Mouse (Mus musculus) lung, adult 2 months (tissue): ENCODE data around the gene Atg4c.

Experiments
- CTCF ChIP-seq: fragments of 200-500 bp; IDR thresholded peaks from 2 replicates; pipeline ENCODE4 v1.5.1; 2011; ENCODE audit warnings: mild to moderate bottlenecking, low read length, control low read depth; ENCODE audit not compliant: insufficient read depth
- POLR2A ChIP-seq: fragments of 200-500 bp; IDR thresholded peaks from 2 replicates; pipeline ENCODE4 v1.6.1; 2011; ENCODE audit warnings: low read depth, mild to moderate bottlenecking, control low read depth, low read length, borderline replicate concordance; ENCODE audit errors: extremely low read depth

DNA sequence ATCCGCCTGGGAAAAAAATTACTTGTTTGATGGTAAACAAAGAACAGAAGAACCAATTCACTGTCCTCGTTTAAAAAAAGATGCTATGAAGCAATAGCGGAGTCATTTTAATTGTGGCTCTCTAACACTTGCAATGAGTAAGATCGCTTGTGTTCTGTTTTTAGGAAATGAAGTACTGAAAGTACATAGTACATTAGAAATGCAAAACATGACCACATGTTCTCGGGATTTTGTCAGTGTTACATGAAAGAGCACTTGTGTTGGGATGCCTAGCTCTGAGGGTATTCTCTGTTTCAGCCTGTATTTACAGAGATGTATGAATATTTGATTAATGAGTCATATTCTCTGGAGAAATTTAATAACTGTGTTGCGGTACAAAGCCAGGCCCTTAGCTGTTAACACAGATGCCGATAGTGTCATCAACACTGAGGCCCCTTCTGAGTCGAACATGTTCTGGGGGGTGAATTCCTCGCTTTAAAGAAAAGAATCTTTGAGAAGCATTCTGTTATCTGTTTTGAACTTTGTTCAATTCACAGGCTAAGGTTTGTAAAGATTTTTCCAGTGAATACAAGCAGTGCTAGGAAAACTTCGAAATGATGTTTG is 73.2 kb downstream of the Atg4c start:
- TF ChIP-seq CTCF (no peak), POLR2A (no peak)
